Mouse (Mus musculus): ENCODE data around the gene Hcrt. TPM values are rescaled to one million over a fixed set of nuclear protein-coding genes. Genes with fewer than 3 reads are reported as not detected.

Hcrt gene
- polyA plus RNA-seq, 1 experiment from 2014 or later = not detected

Other genes starting within 250 kb of the Hcrt start
- gene Acly, start 234.9 kb downstream of the Hcrt start, polyA plus RNA-seq (2015; fragmentation: Nextera tagmentation; extraction: Ambion mirVana) = 49.5 and 76.6 TPM in 2 replicates
- 0.66 TPM in 2 replicates for gene Ttc25, start 217.3 kb downstream of the Hcrt start, polyA plus RNA-seq (2015; fragmentation: Nextera tagmentation; extraction: Ambion mirVana)
- gene Cnp, start 188.0 kb downstream of the Hcrt start, polyA plus RNA-seq (2015; fragmentation: Nextera tagmentation; extraction: Ambion mirVana) = 17.4 and 27.6 TPM in 2 replicates
- gene Nkiras2, start 143.7 kb downstream of the Hcrt start, polyA plus RNA-seq (2015; fragmentation: Nextera tagmentation; extraction: Ambion mirVana) = 59.8 and 70.3 TPM in 2 replicates
- gene Dnajc7, start 142.8 kb downstream of the Hcrt start, polyA plus RNA-seq (2015; fragmentation: Nextera tagmentation; extraction: Ambion mirVana) = 184 and 206 TPM in 2 replicates
- gene Zfp385c, start 70.5 kb downstream of the Hcrt start, polyA plus RNA-seq (2015; fragmentation: Nextera tagmentation; extraction: Ambion mirVana) = 0.09 and 0.16 TPM in 2 replicates
- 1.5 and 2.1 TPM in 2 replicates for gene Dhx58, start 58.7 kb downstream of the Hcrt start, polyA plus RNA-seq (2015; fragmentation: Nextera tagmentation; extraction: Ambion mirVana)
- gene Kat2a, start 50.5 kb downstream of the Hcrt start, polyA plus RNA-seq (2015; fragmentation: Nextera tagmentation; extraction: Ambion mirVana) = 26.5 and 36.7 TPM in 2 replicates
- not detected in 2 replicates for gene Hspb9, start 49.1 kb downstream of the Hcrt start, polyA plus RNA-seq (2015; fragmentation: Nextera tagmentation; extraction: Ambion mirVana)
- 13.0 and 16.2 TPM in 2 replicates for gene Rab5c, start 24.7 kb downstream of the Hcrt start, polyA plus RNA-seq (2015; fragmentation: Nextera tagmentation; extraction: Ambion mirVana)
- 0.10 TPM in 1 of 2 replicates, not detected in the other for gene Kcnh4, start 3.0 kb downstream of the Hcrt start, polyA plus RNA-seq (2015; fragmentation: Nextera tagmentation; extraction: Ambion mirVana)
- 5.5 and 8.1 TPM in 2 replicates for gene Ghdc, start 8.0 kb upstream of the Hcrt start, polyA plus RNA-seq (2015; fragmentation: Nextera tagmentation; extraction: Ambion mirVana)
- 25.3 and 34.6 TPM in 2 replicates for gene Stat5b, start 87.8 kb upstream of the Hcrt start, polyA plus RNA-seq (2015; fragmentation: Nextera tagmentation; extraction: Ambion mirVana)
- gene Stat5a, start 96.4 kb upstream of the Hcrt start, polyA plus RNA-seq (2015; fragmentation: Nextera tagmentation; extraction: Ambion mirVana) = 6.1 and 11.9 TPM in 2 replicates
- 50.6 and 60.8 TPM in 2 replicates for gene Stat3, start 176.6 kb upstream of the Hcrt start, polyA plus RNA-seq (2015; fragmentation: Nextera tagmentation; extraction: Ambion mirVana)
- gene Cavin1, start 208.0 kb upstream of the Hcrt start, polyA plus RNA-seq (2015; fragmentation: Nextera tagmentation; extraction: Ambion mirVana) = 429 and 457 TPM in 2 replicates
- 54.1 and 54.4 TPM in 2 replicates for gene Atp6v0a1, start 246.5 kb upstream of the Hcrt start, polyA plus RNA-seq (2015; fragmentation: Nextera tagmentation; extraction: Ambion mirVana)